Mouse (Mus musculus) thymus, adult 18-20 months (tissue): ENCODE measurements around the gene Zic2.

ENCODE experiments used
- DNase-seq, 2 experiments: peaks; one replicate each; pipeline ENCODE4 v3.0.0; 2022; ENCODE audit warnings: mixed read lengths in 2 of 2

The Zic2 gene

GRCm38 (mm10) chr14:122477971-122478573, 2.8 kb downstream of the Zic2 start:
- DNase-seq: no peak

GRCm38 (mm10) chr14:122478574-122479011, 3.4 kb downstream of the Zic2 start:
- DNase-seq: no peak

- no peak for DNase-seq
Measured at GRCm38 (mm10) chr14:122479461-122480109, 4.3 kb downstream of the Zic2 start.

DNA sequence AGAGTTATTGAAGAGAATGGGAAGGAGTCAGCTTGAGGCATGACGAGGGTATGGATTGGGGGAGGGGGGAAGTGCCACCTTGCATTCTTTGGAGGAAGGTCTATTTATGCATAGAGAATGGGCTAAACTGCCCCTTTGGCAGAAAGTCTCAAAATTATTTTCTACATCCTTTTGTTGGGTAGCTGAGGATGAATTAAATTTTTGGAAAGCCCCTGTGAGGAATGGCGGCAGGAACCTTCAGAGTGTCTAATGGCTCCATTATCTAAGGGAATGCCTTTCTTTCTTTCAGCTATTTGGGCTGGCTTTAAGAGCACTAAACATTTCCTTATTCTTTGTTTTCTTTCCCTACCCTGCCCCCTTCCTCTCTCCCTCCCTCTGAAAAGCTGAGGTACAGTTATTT, 5.1 kb downstream of the Zic2 start:
- no peak for DNase-seq

DNA sequence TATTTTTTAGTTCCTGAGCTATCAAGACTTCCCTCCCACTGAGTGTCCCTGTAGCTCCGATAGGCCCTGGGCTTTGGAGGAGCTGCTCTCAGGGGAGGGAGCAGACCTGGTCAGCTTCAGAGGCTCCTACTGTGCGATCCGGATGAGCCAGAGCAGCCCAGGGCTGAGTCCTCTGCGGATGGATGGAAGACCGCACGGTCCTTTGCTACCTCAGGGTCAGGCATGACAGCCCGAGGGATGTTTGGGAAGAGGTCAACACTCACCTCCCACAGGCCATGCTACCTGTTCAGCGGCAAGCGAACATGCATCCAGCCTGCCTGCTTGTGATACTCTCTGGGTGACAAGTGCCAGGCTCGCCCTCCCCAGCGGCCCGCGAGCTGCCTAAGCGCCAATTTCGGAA, 5.9 kb downstream of the Zic2 start:
- DNase-seq: no peak

GRCm38 (mm10) chr14:122482081-122483023, 7.1 kb downstream of the Zic2 start:
- DNase-seq: no peak

DNA sequence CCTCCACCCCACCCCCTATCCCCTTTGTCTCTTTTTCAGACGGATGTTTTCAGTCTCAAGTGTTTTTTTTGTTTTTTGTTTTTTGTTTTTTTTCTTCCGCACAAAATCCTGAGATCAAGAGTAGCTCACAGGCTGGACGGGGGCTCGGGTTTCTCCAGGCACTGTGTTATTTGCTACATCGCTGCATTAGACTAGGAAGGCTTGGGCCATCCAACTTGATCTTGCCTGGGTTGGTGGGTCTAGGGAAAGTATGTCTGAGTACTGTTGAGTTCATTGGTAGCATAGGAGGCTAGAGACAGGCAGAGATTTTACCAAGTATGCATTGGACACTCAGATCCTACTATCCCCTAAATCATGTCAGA, 7.8 kb downstream of the Zic2 start:
- DNase-seq: no peak

DNA sequence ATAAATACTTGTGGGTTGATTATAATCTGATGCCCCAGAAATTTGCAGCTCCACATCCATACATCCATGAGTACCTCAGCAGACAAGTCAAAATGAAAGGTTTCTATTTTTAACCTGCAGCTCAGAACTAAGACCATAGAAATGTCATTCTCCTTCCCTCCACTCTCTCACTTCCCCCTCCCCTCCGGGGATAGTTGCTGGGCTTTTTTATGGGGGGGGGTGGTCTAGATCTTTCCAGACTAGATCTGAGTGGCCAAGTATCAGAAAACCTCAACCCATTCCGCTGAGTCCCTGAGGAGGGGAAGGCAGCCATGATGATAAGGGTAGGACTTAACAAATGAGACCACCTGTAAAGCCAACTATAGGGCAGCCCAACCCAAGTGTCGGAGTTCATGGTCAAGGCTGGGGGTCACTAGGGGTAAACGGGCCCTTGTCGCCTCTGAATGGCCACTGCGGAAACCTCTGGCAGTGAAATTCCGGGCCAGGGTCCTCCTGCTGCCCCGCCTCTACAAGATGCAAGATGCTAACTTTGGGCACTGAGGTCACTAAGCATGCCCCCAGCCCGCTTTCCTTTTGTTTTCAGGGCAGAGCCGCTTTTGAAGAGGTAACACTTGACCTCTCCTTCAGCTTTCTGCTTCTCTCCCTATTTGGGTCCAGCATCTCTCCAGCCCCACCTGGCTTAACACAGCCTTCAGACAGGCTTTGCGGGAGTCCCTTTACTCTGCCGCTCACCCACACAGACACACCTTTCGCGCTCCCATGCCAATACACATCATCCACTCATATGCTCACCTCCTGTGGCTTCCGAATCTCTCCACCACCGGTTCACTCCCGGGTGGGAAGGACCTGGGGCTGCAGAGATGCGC, 8.6 kb downstream of the Zic2 start:
- no peak for DNase-seq

- DNase-seq: no peak
Measured at GRCm38 (mm10) chr14:122484458-122484843, 9.2 kb downstream of the Zic2 start.

GRCm38 (mm10) chr14:122484844-122485551, 9.8 kb downstream of the Zic2 start:
- no peak for DNase-seq

GRCm38 (mm10) chr14:122485635-122486181, 10.5 kb downstream of the Zic2 start:
- DNase-seq: no peak

- no peak for DNase-seq
Measured at GRCm38 (mm10) chr14:122486611-122487010, 11.4 kb downstream of the Zic2 start.

- no peak for DNase-seq
Measured at GRCm38 (mm10) chr14:122487366-122487765, 12.1 kb downstream of the Zic2 start.

GRCm38 (mm10) chr14:122489041-122489440, 13.8 kb downstream of the Zic2 start:
- DNase-seq: no peak

- DNase-seq: no peak
Measured at GRCm38 (mm10) chr14:122489686-122490414, 14.6 kb downstream of the Zic2 start.

GRCm38 (mm10) chr14:122490441-122491328, 15.4 kb downstream of the Zic2 start, which contains the start of gene Gm10837:
Gene Gm10837 (plus strand): TSS chr14:122490586.
- DNase-seq: no peak

GRCm38 (mm10) chr14:122491521-122491920, 16.3 kb downstream of the Zic2 start:
- DNase-seq: no peak

DNA sequence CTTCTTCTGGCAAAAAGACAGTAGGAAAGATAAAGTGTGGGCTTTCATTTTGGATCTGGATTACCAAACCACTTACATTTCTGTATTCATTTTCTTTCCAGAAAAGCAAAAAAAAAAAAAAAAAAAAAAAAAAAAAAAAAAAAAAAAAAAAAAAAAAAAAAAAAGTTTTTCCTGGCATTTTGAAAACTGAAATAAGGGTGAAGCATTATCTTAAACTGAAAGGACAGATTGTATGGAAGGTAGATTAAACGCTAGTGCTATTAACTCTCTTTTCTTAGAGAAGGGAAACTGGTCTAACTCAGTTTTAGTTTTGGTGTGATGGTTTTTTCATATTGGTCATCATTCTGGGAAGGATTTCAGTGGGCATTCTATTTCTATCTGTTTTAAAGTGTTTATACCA, 16.8 kb downstream of the Zic2 start:
- no peak for DNase-seq

DNA sequence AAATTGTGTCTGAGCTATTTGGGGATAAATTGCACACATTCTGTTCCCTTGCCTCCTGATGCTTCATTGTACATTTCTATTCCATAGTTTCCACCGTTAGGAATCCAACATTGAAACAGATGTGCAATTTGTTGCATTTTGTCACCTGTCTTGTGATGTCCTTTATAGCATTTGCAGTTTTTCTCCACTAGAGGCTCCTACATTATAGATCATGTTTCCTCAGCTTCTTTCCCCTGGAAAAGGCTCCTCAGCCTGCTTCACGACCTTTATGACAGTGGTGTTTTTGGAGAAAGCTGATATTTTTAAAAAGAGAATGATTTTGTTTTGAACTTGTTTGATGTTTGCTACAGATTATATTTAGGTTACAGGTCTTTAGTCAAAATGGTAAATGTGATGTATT, 33.8 kb downstream of the Zic2 start:
- no peak for DNase-seq

DNA sequence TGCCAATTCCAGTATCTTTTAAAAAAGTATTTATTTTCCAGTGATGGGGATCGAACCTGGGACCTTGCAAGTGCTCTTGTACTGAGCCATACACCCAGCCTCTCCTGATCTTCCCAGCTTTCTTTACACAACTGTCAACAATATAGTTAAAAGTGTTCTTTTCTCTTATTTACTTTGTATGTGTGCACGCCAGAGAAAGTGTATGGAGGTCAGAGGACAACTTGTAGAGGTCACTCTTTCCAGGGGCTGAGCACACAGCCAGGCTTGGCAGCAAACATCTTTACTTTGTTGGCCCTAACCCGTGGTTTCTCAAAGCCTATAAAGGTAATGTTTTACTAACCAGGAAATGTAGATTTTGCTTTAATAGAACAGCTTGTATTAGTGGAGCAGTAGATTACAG, 36.3 kb downstream of the Zic2 start:
- DNase-seq: no peak
